Mouse (Mus musculus) T-helper 1 cell (primary cell): ENCODE measurements around the gene Ptbp1.

Experiments used
- in situ Hi-C: fragments of 300-600 bp; cut with MboI, MseI; formaldehyde crosslinking; loops from one replicate; pipeline ENCODE4 v1.15.1; 2025; ENCODE audit warnings: high pct_unique_total_duplicates

Ptbp1 gene

DNA sequence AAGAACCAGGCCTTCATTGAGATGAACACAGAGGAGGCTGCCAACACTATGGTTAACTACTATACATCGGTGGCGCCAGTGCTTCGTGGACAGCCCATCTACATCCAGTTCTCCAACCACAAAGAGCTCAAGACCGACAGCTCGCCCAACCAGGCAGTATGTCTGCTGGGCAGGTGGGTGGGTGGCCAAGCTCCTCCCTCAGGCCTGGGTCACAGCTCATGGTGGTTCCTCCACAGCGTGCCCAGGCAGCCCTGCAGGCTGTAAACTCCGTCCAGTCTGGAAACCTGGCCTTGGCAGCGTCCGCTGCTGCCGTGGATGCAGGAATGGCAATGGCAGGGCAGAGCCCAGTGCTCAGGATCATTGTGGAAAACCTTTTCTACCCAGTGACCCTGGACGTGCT, 4.9 kb downstream of the Ptbp1 start:
- in situ Hi-C loops: no loop called here

DNA sequence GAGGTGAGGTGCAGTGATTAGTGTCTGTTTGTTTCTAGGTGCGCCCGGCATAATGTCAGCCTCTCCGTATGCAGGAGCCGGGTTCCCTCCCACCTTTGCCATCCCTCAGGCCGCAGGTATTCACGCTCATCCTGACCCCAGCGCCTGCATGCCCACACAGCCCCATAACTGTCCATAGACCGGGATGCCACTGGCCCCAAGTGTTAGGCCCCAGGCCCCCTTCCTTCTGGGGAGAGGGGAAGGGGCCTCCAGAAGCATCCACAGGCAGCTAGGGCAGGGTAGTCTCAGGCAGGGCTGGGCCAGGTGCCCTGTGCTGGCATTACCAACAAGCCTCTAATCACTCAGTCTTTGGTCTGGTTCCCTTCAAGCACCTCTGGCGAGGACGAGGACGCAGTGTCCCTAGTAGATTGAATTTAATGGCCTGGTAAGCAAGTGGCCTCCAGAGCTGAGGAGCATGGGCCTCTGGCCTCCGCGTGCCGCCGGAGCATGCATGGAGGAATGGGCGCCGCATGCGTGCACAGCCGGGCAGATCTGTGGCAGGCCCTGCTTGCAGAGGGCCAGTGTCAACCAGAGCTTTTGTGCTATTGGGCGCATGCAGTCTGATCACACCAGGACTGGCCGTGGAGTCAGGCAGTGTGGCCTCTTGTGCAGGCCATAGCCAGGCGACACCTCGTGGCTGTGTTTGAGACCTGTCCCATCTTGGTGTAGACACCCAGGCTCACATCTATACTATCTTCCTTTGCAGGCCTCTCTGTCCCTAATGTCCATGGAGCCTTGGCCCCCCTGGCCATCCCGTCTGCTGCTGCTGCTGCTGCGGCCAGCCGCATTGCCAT, 6.1 kb downstream of the Ptbp1 start:
- in situ Hi-C loops: no loop called here

DNA sequence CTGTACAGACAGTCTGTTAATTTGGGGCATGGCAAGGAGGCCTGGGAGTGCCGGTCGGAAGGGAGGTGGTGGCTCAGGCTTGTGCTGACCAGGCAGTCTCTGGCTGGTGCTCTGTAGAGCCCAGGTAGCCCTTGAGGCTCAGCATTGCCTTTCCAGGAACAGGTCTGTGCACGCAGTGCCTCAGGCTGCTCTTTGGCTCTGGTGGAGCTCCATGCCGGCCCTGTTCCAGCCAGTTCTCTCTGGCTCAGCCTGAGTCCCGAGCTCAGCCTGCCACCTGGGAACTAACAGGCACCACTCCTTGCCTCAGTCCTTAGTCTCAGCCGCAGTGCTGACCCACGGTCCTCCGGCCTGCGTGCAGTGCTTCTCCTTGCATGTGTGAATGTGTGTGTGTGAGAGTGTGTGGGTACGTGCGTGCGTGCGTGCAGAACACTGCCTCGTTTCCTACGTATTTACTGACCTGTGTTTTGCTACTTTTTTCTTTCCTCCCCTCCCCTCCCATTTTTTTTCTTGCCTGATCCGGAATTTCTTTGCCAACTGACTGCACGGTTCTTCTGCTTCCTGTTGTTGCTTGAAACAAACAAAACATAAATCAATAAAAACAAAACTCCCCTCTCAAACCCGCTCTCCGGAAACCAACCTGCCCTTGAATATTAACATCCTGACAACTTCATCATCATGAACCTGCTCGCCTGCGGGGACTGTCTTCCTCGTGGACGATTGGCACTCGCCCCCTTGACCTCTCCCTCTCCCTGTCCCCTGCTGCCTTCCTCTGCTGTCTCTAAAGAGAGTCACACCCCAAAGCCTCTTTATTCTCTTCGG, 7.2 kb downstream of the Ptbp1 start:
- in situ Hi-C loops: no loop called here

DNA sequence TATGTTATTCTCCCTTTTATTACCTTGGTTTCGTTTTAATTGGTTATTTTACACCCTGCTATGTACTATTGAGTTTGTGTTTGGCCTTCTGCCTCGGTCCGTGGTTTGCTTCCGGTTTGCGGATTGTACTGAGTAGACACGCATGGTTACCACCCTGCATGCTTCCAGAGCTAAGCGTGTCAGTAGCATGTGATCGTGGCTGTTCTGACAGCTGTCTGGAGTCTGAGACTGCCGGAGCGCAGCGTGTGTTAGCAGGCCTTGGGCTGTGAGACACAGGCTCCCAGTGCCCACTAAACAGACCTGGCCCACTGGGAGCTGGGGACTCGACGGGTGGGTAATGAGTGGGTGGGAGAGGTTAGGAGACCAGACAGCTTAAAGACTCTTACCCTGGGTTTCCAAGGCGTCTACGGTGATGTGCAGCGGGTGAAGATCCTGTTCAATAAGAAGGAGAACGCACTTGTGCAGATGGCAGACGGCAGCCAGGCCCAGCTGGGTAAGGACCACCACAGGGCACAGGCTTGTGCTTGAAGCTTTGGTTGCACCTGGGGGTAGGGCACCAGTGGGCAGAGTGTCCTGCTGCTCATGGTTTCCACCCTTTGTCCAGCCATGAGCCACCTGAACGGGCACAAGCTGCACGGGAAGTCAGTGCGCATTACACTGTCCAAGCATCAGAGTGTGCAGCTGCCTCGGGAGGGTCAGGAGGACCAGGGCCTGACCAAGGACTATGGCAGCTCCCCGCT, 8.0 kb downstream of the Ptbp1 start:
- in situ Hi-C loops: no loop called here

DNA sequence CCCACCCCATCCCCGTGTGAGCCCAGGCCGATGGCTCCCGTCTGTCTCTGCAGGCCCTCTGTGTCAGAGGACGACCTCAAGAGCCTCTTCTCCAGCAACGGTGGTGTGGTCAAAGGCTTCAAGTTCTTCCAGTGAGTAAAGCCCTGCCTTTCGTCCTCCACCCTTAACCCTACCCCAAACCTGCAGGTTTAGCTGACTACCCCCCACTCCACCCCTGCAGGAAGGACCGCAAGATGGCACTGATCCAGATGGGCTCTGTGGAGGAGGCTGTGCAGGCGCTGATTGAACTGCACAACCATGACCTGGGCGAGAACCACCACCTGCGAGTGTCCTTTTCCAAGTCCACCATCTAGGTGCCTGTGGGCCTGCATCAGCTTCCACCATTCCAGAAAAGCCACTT, 8.7 kb downstream of the Ptbp1 start:
- in situ Hi-C loops: no loop called here

DNA sequence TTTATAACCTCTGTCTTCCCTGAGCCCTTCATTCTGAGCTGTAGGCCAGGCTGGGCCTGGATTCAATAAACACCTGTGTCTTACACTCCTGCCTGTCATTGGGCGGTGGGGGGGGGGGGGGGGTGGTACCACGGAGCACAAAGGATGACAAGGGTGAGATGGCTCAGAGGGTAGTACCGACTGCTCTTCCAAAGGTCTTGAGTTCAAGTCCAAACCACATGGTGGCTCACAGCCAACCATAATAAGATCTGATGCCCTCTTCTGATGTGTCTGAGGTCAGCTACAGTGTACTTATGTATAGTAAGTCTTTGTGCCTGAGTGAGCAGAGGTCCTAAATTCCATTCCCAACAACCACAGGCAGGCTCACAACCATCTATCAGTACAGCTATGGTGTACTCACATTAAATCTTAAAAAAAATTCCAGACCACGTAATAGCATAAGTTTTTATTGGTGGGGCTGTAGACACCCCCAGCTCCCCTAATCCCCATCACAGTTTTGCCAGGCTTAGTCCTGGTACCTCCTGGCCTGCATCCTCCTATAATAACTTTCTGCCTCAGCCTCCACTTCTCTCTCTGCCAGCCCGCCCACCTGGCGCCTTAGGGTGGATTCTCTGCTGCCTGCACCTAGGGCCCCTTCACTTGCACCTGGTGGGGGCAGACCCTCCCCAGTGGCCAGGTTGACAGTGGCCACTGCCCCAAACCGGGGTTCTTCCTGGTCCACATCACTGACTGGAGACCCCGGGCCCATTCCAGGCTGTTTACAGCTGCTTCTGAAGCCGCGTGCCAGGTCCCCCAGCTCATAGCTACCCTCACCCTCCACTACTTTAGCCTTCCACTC, 10.3 kb downstream of the Ptbp1 start:
- in situ Hi-C loops: no loop called here

DNA sequence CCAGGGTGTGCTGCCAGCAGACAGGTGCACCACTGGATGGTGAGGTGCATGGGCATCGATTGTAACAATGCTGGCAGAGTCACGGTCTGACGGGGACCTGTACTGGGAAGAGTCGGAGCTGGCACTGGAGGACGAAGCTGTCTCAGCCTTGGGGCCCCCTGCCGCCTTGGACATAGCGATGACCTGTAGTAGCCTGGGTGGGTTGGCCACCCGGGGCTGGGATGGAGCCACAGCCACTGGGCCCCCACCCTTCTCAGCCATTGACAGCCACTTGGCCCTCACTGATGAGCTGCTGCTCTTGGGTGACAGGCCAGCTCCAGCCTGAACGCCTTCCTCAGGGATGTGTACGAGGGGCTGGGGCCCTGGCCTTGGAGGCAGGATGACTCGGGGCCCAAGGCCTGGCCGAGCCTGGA, 11.0 kb downstream of the Ptbp1 start:
- in situ Hi-C loops: no loop called here

DNA sequence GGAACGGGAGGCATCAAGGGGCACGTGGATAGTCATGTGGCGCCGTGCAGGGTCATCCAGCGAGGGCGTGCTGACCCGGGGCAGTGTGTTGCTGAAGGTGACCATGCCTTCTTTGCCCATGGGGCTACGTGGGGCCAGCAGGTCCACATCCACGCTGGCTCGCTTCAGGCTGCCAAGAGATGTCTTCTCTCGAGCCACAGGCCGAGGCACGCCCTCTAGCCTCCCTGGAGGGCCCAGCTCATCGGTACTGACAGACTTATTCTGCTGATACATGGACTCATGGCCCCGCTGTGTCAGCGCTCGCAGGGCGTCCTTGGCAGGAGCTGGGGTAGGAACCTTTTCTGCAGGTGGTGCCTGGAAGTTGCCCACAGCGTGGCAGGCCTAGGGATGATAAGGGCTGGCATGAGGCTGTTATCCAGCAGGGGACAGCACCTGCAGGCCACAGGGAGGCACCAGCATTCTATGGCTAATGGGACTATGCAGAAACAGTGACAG, 11.6 kb downstream of the Ptbp1 start:
- in situ Hi-C loops: no loop called here

DNA sequence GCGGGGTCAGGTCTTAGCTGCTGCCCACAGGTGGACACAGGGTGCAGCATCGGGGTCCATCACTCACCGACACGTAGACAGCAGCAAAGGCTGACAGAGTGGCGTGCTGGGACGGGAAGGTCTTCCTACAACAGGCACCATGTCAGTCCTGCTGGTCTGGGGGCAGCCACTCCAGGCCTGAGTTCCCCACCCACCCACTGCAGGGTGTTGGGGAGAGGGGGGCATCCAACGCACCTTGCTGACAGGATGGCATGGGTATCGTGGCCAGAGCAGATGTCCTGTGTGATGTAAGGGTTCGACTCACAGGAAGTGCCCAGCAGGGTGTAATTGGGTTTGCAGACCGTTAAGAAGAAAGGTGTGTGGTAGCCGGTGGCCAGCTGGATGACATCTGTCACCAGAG, 12.4 kb downstream of the Ptbp1 start:
- in situ Hi-C loops: no loop called here

DNA sequence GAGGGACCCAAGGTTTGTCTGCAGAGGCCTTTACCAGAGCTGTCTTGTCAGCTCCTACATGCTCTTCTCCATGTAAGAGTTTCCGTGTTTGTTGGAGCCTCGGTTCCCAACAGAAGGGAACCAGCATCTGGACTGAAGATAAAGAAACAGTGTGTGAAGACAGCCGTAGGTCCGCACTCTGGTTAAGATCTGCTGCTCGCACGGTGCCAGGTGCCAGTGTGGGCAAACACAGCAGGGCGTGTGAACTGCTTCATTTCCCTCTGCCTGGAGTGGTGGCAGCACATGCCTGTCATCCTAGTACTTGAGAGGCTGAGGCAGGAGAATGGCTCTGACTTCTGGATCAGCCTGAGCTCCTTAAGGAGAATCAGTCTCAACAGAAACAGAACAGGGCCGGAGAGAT, 17.6 kb downstream of the Ptbp1 start:
- in situ Hi-C loops: no loop called here

DNA sequence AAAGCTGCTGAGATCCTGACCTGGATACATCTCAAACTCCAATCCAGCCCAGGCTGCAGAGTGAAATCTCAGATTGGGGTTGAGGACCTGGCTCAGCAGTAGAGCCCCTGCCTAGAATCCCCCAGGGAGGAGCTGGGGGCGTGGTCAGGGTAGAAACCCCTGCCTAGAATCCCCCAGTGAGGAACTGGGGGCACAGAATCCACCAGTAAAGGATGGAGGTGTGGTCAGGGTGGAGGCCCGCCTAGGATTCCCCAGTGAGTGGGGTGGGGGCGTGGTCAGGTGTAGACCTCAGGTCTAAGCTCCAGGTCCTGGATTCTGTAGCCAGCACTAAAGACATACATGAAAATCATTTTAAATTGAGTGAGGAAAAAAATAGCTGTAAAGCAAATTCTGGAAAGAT, 18.6 kb downstream of the Ptbp1 start:
- in situ Hi-C loops: no loop called here

DNA sequence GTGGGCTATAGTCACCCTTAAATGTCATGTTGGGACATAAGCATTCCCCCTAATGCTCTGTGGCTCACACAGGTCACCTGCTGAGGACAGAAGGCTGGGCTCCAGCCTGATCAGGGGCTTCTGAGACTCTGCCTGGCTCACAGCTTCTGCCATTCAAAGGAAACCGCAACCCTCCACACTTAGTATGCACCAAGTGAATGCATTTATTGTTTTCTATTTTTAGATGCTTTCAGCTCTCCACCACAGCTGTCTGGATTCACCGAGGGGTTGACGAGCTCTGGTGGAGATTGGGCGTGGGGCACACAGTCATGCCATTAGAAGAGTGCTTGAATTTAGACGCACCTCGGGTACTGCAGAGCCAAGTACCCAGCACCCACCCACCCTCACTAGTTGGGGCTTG, 19.1 kb downstream of the Ptbp1 start:
- in situ Hi-C loops: no loop called here

DNA sequence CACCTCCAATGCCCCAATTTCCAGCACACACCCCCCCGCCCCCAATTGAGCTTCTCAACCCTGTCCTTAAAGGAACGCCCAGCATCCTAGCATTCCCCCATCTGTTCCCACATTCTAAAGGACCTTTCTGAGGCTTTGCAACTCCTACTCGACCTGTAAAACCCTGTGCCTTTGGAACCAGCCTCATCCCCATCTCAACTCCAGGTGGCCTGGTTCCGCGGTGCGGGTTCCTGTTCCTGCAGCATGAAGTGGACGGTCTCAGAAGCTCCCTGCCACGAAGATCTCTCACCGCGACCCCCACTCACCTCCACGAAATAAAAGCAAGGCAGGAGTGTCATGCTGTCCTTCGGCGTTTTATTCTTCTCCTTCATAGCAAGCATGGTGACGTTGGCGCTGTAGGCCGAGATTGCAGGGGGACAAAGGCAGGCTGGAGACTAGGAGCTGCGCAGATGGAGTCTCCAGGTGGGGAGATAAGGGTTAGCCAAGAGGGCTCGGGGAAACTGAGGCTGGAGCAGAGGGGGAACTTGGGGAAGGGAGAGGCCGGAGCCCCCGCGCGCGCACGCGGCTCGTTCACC, 19.6 kb downstream of the Ptbp1 start:
- in situ Hi-C loops: no loop called here

DNA sequence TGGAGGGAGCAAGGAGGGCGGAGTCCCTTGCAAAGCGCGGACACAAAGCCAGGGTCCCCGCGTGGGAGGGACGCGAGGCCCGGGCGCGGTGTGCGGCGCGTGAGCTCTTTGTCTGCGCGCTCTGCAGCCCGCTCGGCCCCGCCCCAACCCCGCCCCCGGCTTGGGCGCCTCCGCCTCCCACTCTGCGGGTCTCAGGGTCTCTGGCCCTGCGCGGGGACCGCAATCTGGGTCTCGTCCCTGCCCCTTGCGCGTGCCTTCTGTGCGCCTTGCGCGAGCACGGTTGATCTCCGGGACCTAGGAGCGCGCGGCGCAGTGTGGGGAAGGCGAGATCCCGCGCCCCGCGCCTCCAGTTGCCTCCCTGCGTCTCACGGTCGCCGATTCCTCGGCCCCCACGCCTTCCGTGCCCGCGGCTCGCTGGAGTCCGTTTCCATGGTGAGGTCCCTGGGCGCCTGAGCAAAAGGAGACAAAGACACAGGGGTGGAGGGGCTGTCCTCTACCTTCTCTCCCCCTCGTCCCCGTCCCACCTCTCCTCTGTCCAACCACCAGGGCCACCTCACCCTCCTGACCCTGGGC, 20.1 kb downstream of the Ptbp1 start, which contains the start of the genes Prtn3 and Plppr3:
Gene Prtn3, plus strand, starts transcription at position 187 of the 573 bp plus-strand sequence.
Gene Plppr3, minus strand, starts transcription at position 345 of the 573 bp plus-strand sequence.
- in situ Hi-C loops: no loop called here

DNA sequence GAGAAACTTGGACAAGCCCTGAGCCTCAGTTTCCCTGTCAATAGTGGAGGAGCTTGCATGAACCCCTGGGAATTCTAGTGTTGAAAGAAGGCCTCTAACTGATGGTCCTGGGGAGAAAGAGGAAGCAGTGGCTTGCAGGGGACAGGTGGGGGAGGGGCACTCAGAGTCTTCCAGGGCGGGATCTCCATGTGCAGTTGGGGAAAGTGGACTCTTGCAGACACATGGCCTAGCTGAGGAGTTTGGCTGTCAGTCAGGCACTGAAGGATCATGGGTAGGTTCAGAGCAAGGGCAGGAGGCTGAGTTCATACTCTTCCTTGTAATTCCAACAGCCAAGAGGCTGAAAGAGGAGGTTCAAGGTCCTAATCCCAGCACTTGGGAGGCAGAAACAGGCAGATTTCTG, 22.9 kb downstream of the Ptbp1 start:
- in situ Hi-C loops: no loop called here

DNA sequence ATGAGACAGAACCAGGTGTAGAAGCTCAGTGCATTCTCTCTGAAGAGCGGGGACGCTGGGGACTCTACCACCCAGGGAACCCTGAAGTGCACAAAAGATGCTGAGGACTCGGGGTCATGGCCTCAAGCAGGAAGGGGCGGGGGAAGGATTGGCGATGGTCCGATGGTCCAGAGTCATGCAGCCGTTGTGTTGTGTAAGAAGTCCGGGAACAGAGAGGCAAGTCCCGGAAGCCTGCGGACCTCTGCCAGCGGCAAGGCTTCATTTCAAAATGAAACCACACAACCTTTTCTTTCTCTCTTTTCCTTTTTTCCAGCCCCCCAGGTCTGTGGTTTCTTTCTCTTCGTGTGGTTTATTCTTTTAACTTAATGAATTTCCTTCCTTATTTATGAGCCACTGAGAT, 23.5 kb downstream of the Ptbp1 start:
- in situ Hi-C loops: no loop called here

DNA sequence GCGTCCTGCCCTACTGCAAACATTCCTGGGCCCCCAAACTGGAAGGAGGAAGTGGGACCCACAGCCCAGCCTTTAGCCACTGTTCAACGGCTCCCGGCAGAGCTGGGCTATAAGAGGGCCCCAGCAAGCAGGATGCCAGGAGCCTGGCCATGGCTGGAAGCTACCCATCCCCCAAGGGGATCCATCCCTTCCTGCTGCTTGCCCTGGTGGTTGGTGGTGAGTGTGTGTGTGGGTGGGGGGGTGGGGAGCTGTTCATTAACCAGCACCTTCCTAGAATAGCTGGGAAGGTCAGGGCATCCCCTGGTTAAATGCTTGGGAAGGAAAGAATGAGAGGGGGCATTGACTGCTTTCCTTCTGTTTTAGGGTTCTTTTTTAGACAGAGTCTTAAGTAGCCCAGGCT, 25.3 kb downstream of the Ptbp1 start:
- in situ Hi-C loops: no loop called here

DNA sequence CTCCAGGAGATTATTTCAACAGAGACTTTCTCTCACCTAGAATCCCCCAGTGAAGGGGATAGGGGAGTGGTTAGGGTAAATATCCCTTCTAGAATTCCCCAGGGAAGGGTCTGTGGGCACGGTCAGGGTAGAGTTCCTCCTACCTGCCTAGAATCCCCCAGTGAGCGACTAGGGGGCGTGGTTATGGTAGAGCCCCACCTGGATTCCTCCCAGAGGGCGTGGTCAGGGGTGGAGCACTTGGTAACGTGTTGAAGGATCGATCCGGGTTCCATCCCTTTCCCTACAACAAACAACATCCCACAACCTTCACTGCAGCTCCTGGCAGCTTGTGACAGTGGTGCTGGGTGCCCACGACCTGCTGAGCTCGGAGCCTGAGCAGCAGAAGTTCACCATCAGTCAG, 26.5 kb downstream of the Ptbp1 start:
- in situ Hi-C loops: no loop called here

DNA sequence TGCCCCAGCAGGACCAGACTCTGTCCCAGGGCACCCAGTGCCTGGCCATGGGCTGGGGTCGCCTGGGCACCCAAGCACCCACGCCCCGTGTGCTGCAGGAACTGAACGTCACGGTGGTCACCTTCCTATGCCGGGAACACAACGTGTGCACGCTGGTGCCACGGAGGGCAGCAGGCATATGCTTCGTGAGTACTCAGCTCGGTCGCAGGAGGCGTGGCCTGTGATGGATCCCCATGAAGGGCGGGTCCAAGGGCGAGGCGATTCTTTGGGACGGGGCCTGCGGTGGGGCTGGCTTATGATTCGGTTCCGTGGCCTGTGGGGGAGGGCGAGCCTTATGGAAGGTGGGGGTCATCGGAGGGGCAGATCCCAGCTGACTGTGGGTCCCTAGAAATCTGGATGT, 27.8 kb downstream of the Ptbp1 start:
- in situ Hi-C loops: no loop called here

DNA sequence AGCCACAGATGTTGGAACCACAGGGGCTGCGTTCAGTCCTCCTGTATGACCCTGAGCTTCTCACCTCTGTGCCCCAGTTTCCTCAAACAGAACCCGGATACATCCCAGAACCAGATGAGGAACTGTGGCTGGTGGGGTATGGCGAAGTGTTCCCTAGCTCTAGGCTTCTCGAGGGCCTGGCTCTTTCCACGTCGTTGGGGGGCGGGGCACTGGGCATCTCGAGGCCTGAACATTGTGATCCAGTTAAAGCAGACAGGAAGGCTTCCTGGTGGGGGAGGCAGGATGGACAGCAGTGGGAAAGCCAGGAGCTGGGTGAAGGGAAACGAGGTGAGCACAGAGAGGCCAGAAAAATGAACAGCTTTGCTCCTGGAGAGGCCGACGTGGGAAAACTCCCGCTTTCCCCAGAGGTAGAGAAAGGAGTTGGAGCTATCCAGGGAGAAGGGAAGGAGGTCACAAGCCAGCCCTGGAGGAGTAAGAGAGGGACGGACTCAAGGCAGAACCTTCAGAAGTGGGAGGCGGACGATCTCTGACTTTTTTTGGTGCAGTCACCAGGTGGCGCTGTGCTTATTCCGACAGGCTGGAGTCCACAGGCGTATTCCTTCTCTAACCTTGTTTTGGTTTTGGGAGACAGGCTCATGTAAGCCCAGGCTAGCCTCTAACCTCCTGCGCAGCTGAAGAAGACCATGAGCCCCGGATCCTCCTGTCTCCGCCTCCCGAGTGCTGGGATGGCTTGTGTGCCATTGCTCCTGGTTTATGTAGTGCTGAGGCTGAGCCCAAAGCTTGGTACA, 29.3 kb downstream of the Ptbp1 start:
- in situ Hi-C loops: no loop called here
